Mouse (Mus musculus) kidney, embryonic 16.5 days (tissue): ENCODE data around the gene Cwc15. TPM values are rescaled to one million over a fixed set of nuclear protein-coding genes. Genes with fewer than 3 reads are reported as not detected.
A peak's percentile ranks its signal among the peaks of the same experiment; 100 is the strongest.

ENCODE experiments used
- ATAC-seq: fragments of 200-750 bp; cut with Nextera tagmentation; 2 replicates; pipeline ENCODE4 v1.8.0; 2017; ENCODE audit warnings: moderate TSS enrichment; ENCODE audit not compliant: low FRiP score, low TSS enrichment
- H3K27ac ChIP-seq: fragments of 300-500 bp; sonication (generic); 2 replicates; pipeline ENCODE4 v1.5.1; 2014; ENCODE audit warnings: low read length
- H3K27me3 ChIP-seq: fragments of 300-500 bp; sonication (generic); 2 replicates; pipeline ENCODE4 v1.6.1; 2014; ENCODE audit warnings: low read length, control low read depth, mixed read lengths; ENCODE audit not compliant: insufficient read depth
- H3K36me3 ChIP-seq: fragments of 300-500 bp; sonication (generic); 2 replicates; pipeline ENCODE4 v1.6.1; 2014; ENCODE audit warnings: low read length, control low read depth, mixed read lengths; ENCODE audit not compliant: insufficient read depth
- H3K4me1 ChIP-seq: fragments of 300-500 bp; sonication (generic); 2 replicates; pipeline ENCODE4 v1.6.1; 2014; ENCODE audit warnings: low read length, control low read depth, mixed read lengths; ENCODE audit not compliant: insufficient read depth
- H3K4me2 ChIP-seq: fragments of 300-500 bp; sonication (generic); replicated peaks from 2 replicates; pipeline ENCODE4 v1.6.1; 2014; ENCODE audit warnings: low read depth, low read length
- H3K4me3 ChIP-seq: fragments of 300-500 bp; sonication (generic); 2 replicates; pipeline ENCODE4 v1.5.1; 2014; ENCODE audit warnings: mild to moderate bottlenecking, low read length
- H3K9ac ChIP-seq: fragments of 300-500 bp; sonication (generic); replicated peaks from 2 replicates; pipeline ENCODE4 v1.6.1; 2014; ENCODE audit warnings: low read length
- H3K9me3 ChIP-seq: fragments of 300-500 bp; sonication (generic); 2 replicates; pipeline ENCODE4 v1.6.1; 2016; ENCODE audit warnings: low read length, control low read depth
- WGBS: fragments of 180-500 bp; shearing (Covaris S2); extraction: QIAGEN DNeasy Blood & Tissue Kit; methylation state at CpG from one replicate; pipeline ENCODE4 v1.1.7; 2014; 5-methylcytosine and 5-hydroxymethylcytosine counted together
- polyA plus RNA-seq: library from polyadenylated mRNA; unstranded; fragments of >200 nt; fragmentation: Nextera tagmentation; extraction: Ambion mirVana; gene quantifications from 2 replicates; pipeline ENCODE4 v1.2.1, GENCODE M21; 2015

Cwc15 gene
- polyA plus RNA-seq, 1 experiment from 2014 or later: 153 TPM

DNA sequence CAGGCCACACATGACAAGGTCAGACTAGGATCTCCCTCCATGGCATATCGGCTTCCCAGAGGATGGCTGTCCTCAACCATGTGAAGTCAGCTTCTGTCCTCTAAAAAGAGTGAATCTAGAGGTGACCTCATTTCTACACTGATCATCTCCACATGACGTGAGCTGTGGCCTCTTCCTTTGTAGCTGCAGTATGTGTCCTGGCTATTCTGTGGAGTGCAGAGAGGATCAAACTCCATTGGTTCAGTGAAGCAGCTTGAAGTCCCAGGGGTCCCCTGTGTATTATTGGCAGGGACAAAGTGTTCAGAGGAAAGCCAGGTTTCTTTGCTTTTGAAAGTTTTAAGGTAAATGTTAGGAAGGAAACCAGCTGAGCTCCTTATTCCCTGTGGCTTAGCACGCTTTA is 17.7 kb downstream of the Cwc15 start:
- ATAC-seq: no peak
- no peaks in the 10 kb centered on the region for H3K4me1 ChIP-seq
- 69% methylated on average over 3 of the region's 3 CpGs for WGBS

GRCm38 (mm10) chr9:14520971-14521670 is 20.7 kb downstream of the Cwc15 start:
- Histone ChIP-seq H3K27me3 (no peaks in the 10 kb centered on the region), H3K4me2 (no peak overlapping the region), H3K4me3 (no peak overlapping the region), H3K9me3 (no peaks in the 10 kb centered on the region), H3K36me3 (no peaks in the 10 kb centered on the region), H3K4me1 (no peaks in the 10 kb centered on the region), H3K27ac (no peak overlapping the region), H3K9ac (no peak overlapping the region)
- 31% methylated on average over 3 of the region's 3 CpGs for WGBS
- ATAC-seq: no peak

More for the DNA sequence above, 17.7 kb downstream of the Cwc15 start:
- no peak overlapping the region for H3K4me2 ChIP-seq
- no peaks in the 10 kb centered on the region for H3K9me3 ChIP-seq
- H3K27ac ChIP-seq: no peak overlapping the region
- H3K9ac ChIP-seq: no peak overlapping the region
- no peaks in the 10 kb centered on the region for H3K27me3 ChIP-seq
- H3K4me3 ChIP-seq: no peak overlapping the region
- no peaks in the 10 kb centered on the region for H3K36me3 ChIP-seq

- Histone ChIP-seq H3K27me3 (no peaks in the 10 kb centered on the region), H3K4me3 (no peak overlapping the region), H3K4me2 (no peak overlapping the region), H3K36me3 (no peaks in the 10 kb centered on the region), H3K4me1 (no peaks in the 10 kb centered on the region), H3K9ac (no peak overlapping the region), H3K9me3 (no peaks in the 10 kb centered on the region), H3K27ac (no peak overlapping the region)
- 62% methylated on average over 2 of the region's 2 CpGs for WGBS
- ATAC-seq: no peak
Observed at GRCm38 (mm10) chr9:14521695-14522094, 21.3 kb downstream of the Cwc15 start.

GRCm38 (mm10) chr9:14523408-14524043 is 23.1 kb downstream of the Cwc15 start:
- Histone ChIP-seq H3K4me3 (no peak overlapping the region), H3K4me1 (no peaks in the 10 kb centered on the region), H3K36me3 (no peaks in the 10 kb centered on the region), H3K9ac (no peak overlapping the region), H3K27ac (no peak overlapping the region), H3K4me2 (no peak overlapping the region), H3K27me3 (no peaks in the 10 kb centered on the region), H3K9me3 (no peaks in the 10 kb centered on the region)
- WGBS: 4% methylated on average over 4 of the region's 4 CpGs
- ATAC-seq: peak; percentile 63; the same call in 1 of the 2 replicates

GRCm38 (mm10) chr9:14530004-14530403 is 29.6 kb downstream of the Cwc15 start:
- H3K4me1 ChIP-seq: no peaks in the 10 kb centered on the region
- H3K36me3 ChIP-seq: no peaks in the 10 kb centered on the region
- WGBS: 52% methylated on average over 5 of the region's 5 CpGs
- no peak for ATAC-seq
- H3K4me3 ChIP-seq: no peak overlapping the region
- H3K9ac ChIP-seq: no peak overlapping the region
- no peaks in the 10 kb centered on the region for H3K27me3 ChIP-seq
- no peak overlapping the region for H3K27ac ChIP-seq
- no peak overlapping the region for H3K4me2 ChIP-seq
- H3K9me3 ChIP-seq: no peaks in the 10 kb centered on the region

GRCm38 (mm10) chr9:14532283-14532682 is 31.9 kb downstream of the Cwc15 start:
- ATAC-seq: no peak
- 66% methylated on average over 3 of the region's 3 CpGs for WGBS
- no peaks in the 10 kb centered on the region for H3K27me3 ChIP-seq

DNA sequence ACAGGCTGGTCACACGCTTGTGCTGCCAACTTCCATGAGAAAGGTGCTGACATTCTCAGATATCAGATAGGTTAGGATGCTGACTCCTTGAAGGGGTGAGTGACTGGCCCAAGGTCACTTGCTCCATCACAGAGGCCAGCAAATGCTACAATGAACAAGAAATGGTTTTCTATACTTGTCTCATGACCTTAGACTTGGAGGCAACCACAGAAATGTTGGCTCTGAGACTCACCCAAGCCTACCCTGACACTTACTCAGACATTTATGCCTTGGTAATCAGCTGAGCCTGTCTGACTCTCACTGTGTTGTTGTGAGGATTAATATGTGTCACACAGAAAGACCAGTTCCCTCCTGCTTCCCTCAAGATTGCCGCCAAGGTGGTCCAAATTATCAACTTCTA is 33.2 kb downstream of the Cwc15 start:
- Histone ChIP-seq H3K27me3 (no peaks in the 10 kb centered on the region), H3K27ac (no peak overlapping the region), H3K4me3 (no peak overlapping the region), H3K4me1 (no peaks in the 10 kb centered on the region), H3K9me3 (no peaks in the 10 kb centered on the region), H3K36me3 (no peaks in the 10 kb centered on the region), H3K4me2 (no peak overlapping the region), H3K9ac (no peak overlapping the region)
- no peak for ATAC-seq
- WGBS: 92% methylated on average over 2 of the region's 2 CpGs

More at GRCm38 (mm10) chr9:14532283-14532682, 31.9 kb downstream of the Cwc15 start:
- H3K9me3 ChIP-seq: no peaks in the 10 kb centered on the region
- no peak overlapping the region for H3K4me2 ChIP-seq
- no peak overlapping the region for H3K9ac ChIP-seq
- no peak overlapping the region for H3K4me3 ChIP-seq
- H3K36me3 ChIP-seq: no peaks in the 10 kb centered on the region
- no peak overlapping the region for H3K27ac ChIP-seq
- no peaks in the 10 kb centered on the region for H3K4me1 ChIP-seq

DNA sequence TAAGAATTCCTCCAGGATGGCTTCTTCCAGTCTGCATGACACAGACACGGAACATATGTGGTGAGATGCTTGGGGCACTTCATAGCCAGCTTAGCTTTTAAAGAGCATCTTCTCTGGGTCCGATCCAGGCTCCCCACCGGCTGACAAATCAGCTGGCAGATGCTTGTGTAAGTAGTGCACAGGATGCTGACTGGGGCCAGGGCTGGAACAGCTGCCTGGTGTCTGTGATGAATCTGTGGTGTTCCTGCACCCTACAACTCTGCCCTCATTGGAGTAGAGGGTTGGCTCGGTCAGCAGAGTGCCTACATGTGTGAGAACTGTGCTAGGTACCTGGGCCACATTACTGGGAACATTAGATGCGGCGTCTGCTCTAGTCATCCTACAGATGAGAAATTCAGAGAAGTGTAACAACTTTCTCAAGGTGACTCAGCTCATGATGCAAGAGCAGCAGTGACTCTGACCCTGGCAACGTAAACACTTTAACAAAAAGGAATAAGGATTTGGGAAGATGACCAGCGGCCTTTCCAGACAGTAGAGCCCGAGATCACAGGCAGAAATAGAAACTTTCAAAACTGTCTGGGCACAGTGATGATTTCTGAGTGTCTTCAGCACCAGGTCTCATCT is 34.5 kb downstream of the Cwc15 start:
- no peak overlapping the region for H3K4me3 ChIP-seq
- no peak overlapping the region for H3K4me2 ChIP-seq
- no peak for ATAC-seq
- no peak overlapping the region for H3K27ac ChIP-seq
- 87% methylated on average over 9 of the region's 9 CpGs for WGBS
- no peaks in the 10 kb centered on the region for H3K27me3 ChIP-seq
- no peak overlapping the region for H3K9ac ChIP-seq
- H3K36me3 ChIP-seq: 0 out of 2 replicates have a peak, but pooled peaks cover 5% of the 10 kb centered on the region
- no peaks in the 10 kb centered on the region for H3K9me3 ChIP-seq
- no peaks in the 10 kb centered on the region for H3K4me1 ChIP-seq

DNA sequence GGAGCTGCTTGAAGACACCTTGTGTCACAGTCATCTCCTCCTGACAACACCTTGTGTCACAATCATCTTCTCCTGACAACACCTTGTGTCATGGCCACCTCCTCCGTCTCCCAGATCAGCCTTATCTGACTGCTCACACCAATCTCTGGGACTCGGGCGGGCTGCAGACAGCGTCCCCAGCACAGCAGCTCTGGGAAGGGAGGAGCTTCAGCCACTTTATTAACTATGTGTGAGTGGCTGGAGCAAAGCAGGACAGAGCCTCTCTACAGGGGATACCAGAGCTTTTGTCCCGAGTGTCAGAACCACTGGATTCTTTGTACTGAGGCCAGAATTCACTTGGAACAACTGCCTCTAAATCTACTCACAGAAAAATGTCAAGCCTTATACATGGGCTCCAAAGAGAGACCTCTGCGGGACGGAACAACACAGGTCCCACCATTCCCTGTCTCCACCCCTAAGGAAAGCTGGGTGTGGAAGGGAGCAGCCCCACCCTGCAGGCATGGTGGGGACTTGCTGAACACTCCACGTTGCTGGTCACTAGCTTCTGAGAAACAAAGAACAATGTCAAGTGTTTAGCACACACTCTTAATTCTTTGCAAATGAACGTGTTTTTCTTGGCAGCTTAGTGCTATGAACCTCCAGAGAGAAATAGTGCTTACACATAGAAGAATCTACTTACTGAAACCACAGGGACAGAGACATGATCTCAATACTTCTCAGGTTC is 43.8 kb downstream of the Cwc15 start:
- WGBS: 68% methylated on average over 9 of the region's 9 CpGs
- peaks cover 59% of the 10 kb centered on the region for H3K36me3 ChIP-seq

More for the DNA sequence above, 43.8 kb downstream of the Cwc15 start:
- no peak for ATAC-seq
- Histone ChIP-seq H3K4me2 (no peak overlapping the region), H3K9ac (no peak overlapping the region), H3K27me3 (no peaks in the 10 kb centered on the region), H3K4me3 (no peak overlapping the region), H3K4me1 (no peaks in the 10 kb centered on the region), H3K27ac (0 out of 2 replicates have a peak overlapping the region, but pooled peaks have one; percentile 20), H3K9me3 (no peaks in the 10 kb centered on the region)
